Mouse (Mus musculus) forebrain, embryonic 11.5 days (tissue): Measurements from ENCODE around the gene Zdhhc3. TPM values are rescaled to one million over a fixed set of nuclear protein-coding genes. Genes with fewer than 3 reads are reported as not detected.

Experiments used
- polyA plus RNA-seq: library from polyadenylated mRNA; unstranded; fragments of >200 nt; fragmentation: Nextera tagmentation; extraction: Ambion mirVana; gene quantifications from 2 replicates; pipeline ENCODE4 v1.2.1, GENCODE M21; 2014

Gene Zdhhc3
- polyA plus RNA-seq, 1 experiment from 2014 or later: 69.2 TPM

Other genes with a start within 250 kb of the Zdhhc3 start
- gene Zfp445, start 247.2 kb downstream of the Zdhhc3 start, polyA plus RNA-seq: 75.9 and 81.8 TPM in 2 replicates
- gene Zkscan7, start 227.5 kb downstream of the Zdhhc3 start, polyA plus RNA-seq: 5.5 and 5.7 TPM in 2 replicates
- 32.2 and 34.8 TPM in 2 replicates for gene Zfp105, start 190.1 kb downstream of the Zdhhc3 start, polyA plus RNA-seq
- 28.9 and 31.9 TPM in 2 replicates for gene 1110059G10Rik, start 162.2 kb downstream of the Zdhhc3 start, polyA plus RNA-seq
- gene Kif15, start 162.2 kb downstream of the Zdhhc3 start, polyA plus RNA-seq: 93.9 and 109 TPM in 2 replicates
- gene Tmem42, start 91.9 kb downstream of the Zdhhc3 start, polyA plus RNA-seq: 17.2 and 17.6 TPM in 2 replicates
- gene Tgm4, start 78.5 kb downstream of the Zdhhc3 start, polyA plus RNA-seq: 0.47 and 1.3 TPM in 2 replicates
- gene Exosc7, start within 50 bp of the Zdhhc3 start, polyA plus RNA-seq: 133 and 142 TPM in 2 replicates
- not detected in 2 replicates for gene Clec3b, start 37.7 kb upstream of the Zdhhc3 start, polyA plus RNA-seq
- gene Cdcp1, start 102.8 kb upstream of the Zdhhc3 start, polyA plus RNA-seq: 0.41 and 0.63 TPM in 2 replicates
- gene Tmem158, start 147.6 kb upstream of the Zdhhc3 start, polyA plus RNA-seq: 4.8 and 6.4 TPM in 2 replicates